Mouse (Mus musculus): ENCODE data around the gene Gpr39.

- TF ChIP-seq MAX (IDR thresholded peaks at IDR 0.05), result no peak
- no peak for TF ChIP-seq CTCF (IDR thresholded peaks at IDR 0.05; ENCODE audit: control insufficient read depth, insufficient read depth, insufficient read length)
Measured at GRCm38 (mm10) chr1:125821101-125821500, 144.3 kb downstream of the Gpr39 start.
